ENCODE assay signal across 33 mouse cellular contexts in the genomic region with DNA sequence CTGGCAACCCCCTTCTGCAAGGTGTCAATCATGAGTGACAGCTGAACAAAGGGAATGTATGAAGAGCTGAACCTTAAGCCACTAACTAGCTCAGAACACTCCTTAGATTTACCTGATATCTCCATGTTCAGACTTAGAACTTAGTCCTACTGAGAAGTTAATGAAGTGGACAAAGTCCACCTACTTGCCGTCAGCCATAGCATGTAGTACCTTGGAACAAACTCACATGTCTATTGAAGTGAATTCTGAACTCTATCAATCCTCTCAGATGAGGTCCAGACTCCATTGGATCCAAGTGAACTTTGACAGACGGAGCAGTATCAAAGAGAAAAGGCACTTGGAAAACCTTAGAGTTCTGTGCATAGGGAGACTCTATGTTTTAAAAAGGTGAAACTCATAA.
"Had no signal": no experiment of that assay in that cellular context is flagged by ENCODE, and none has a peak within 500 bp of the region (broad histone marks: within the 10 kb centered on the region; RNA-seq: fewer than 3 reads in every experiment).

No protein-coding gene starts in this region.

- DNase-seq: heart, postnatal 10 days; heart, postnatal 14 days; heart, postnatal 36 days; heart, postnatal 4 days; kidney, adult 11 months; kidney, adult 18-20 months; kidney, adult 2 months; kidney, adult 8-10 months; kidney, adult 9 months; kidney, postnatal 10 days; kidney, postnatal 14 days; kidney, postnatal 25 days; kidney, postnatal 36 days; kidney, postnatal 4 days; layer of hippocampus, adult 9-11 months; layer of hippocampus, postnatal 36 days had no signal

- ATAC-seq: hindbrain, embryonic 16.5 days; hindbrain, postnatal 0 days; inflammation-experienced regulatory T-cells, adult 6 months had no signal

- H3K4me2 ChIP-seq: heart, embryonic 11.5 days; heart, embryonic 12.5 days; heart, embryonic 13.5 days; heart, embryonic 15.5 days; hindbrain, embryonic 12.5 days; hindbrain, embryonic 13.5 days; hindbrain, embryonic 14.5 days; hindbrain, embryonic 15.5 days; kidney, embryonic 15.5 days had no signal

- H3K4me3 ChIP-seq: heart, embryonic 10.5 days; heart, embryonic 12.5 days; heart, embryonic 13.5 days; heart, embryonic 15.5 days; hindbrain, embryonic 10.5 days; hindbrain, embryonic 12.5 days; hindbrain, embryonic 13.5 days; hindbrain, embryonic 15.5 days; kidney, embryonic 15.5 days; layer of hippocampus, adult 2 months; left cerebral cortex, adult 2 months had no signal

- H3K36me3 ChIP-seq: heart, embryonic 10.5 days; heart, embryonic 12.5 days; heart, embryonic 13.5 days; heart, embryonic 15.5 days; hindbrain, embryonic 10.5 days; hindbrain, embryonic 12.5 days; hindbrain, embryonic 13.5 days; hindbrain, embryonic 15.5 days; kidney, embryonic 15.5 days had no signal

- H3K27me3 ChIP-seq: heart, embryonic 12.5 days; heart, embryonic 13.5 days; heart, embryonic 15.5 days; hindbrain, embryonic 12.5 days; hindbrain, embryonic 13.5 days; hindbrain, embryonic 15.5 days; kidney, embryonic 15.5 days had no signal

- H3K4me1 ChIP-seq: heart, embryonic 10.5 days; heart, embryonic 12.5 days; heart, embryonic 13.5 days; heart, embryonic 15.5 days; hindbrain, embryonic 10.5 days; hindbrain, embryonic 12.5 days; hindbrain, embryonic 13.5 days; hindbrain, embryonic 15.5 days; kidney, embryonic 15.5 days had no signal

- H3K27ac ChIP-seq: heart, embryonic 10.5 days; heart, embryonic 13.5 days; heart, embryonic 15.5 days; hindbrain, embryonic 10.5 days; hindbrain, embryonic 12.5 days; hindbrain, embryonic 13.5 days; hindbrain, embryonic 14.5 days; hindbrain, embryonic 15.5 days; hindbrain, postnatal 0 days; kidney, embryonic 15.5 days; kidney, postnatal 0 days; layer of hippocampus, adult 2 months; left cerebral cortex, adult 2 months had no signal

- H3K9me3 ChIP-seq: heart, embryonic 10.5 days; heart, embryonic 12.5 days; heart, embryonic 13.5 days; heart, embryonic 15.5 days; hindbrain, embryonic 10.5 days; hindbrain, embryonic 12.5 days; hindbrain, embryonic 13.5 days; hindbrain, embryonic 15.5 days; kidney, embryonic 15.5 days had no signal

- H3K9ac ChIP-seq: heart, embryonic 12.5 days; heart, embryonic 13.5 days; heart, embryonic 15.5 days; hindbrain, embryonic 12.5 days; hindbrain, embryonic 13.5 days; hindbrain, embryonic 14.5 days; hindbrain, embryonic 15.5 days; kidney, embryonic 15.5 days had no signal
